Mouse (Mus musculus) central nervous system, embryonic 11.5 days (tissue): Measurements from ENCODE around the gene Marveld3. TPM values are rescaled to one million over a fixed set of nuclear protein-coding genes. Genes with fewer than 3 reads are reported as not detected.

ENCODE experiments used
- polyA plus RNA-seq: library from polyadenylated mRNA; depleted of rRNA; stranded (reverse); fragments of >200 nt; gene quantifications from 2 replicates; pipeline ENCODE4 v1.2.3, GENCODE M21; 2012; rRNA removed

Marveld3 gene
- 0.37 and 0.47 TPM in 2 replicates for polyA plus RNA-seq

GRCm38 (mm10) chr8:109961693-109962367 is at the start of gene Marveld3:
Gene Marveld3 (minus strand): TSS chr8:109962203.

GRCm38 (mm10) chr8:109990224-109990623 is 28.2 kb upstream of the Marveld3 start, which contains the start of gene Tat:
Gene Tat (plus strand): TSS chr8:109990437.

Other genes with a start within 250 kb of the Marveld3 start
- gene Atxn1l, start 224.5 kb downstream of the Marveld3 start, polyA plus RNA-seq: 11.6 and 15.3 TPM in 2 replicates
- gene Ap1g1, start 183.6 kb downstream of the Marveld3 start, polyA plus RNA-seq: 51.5 and 76.0 TPM in 2 replicates
- gene Phlpp2, start 93.7 kb downstream of the Marveld3 start, polyA plus RNA-seq: 9.8 and 12.4 TPM in 2 replicates
- not detected in 2 replicates for gene Tat, start 28.2 kb upstream of the Marveld3 start, polyA plus RNA-seq
- 0.17 TPM in 1 of 2 replicates, not detected in the other for gene Chst4, start 77.5 kb upstream of the Marveld3 start, polyA plus RNA-seq
- gene Zfp612, start 117.5 kb upstream of the Marveld3 start, polyA plus RNA-seq: 7.1 and 8.1 TPM in 2 replicates
- not detected in 2 replicates for gene Gm21964, start 139.0 kb upstream of the Marveld3 start, polyA plus RNA-seq
- not detected in 2 replicates for gene Gm17720, start 140.6 kb upstream of the Marveld3 start, polyA plus RNA-seq
- 5.1 and 6.2 TPM in 2 replicates for gene Calb2, start 206.0 kb upstream of the Marveld3 start, polyA plus RNA-seq